Mouse (Mus musculus) hindbrain, postnatal 0 days (tissue): ENCODE results near the gene B230118H07Rik. TPM values are rescaled to one million over a fixed set of nuclear protein-coding genes. Genes with fewer than 3 reads are reported as not detected.

Source experiments
- ATAC-seq: fragments of 200-750 bp; cut with Nextera tagmentation; 2 replicates; pipeline ENCODE4 v1.8.0; 2017; ENCODE audit warnings: mild to moderate bottlenecking, moderate TSS enrichment, moderate library complexity
- DNase-seq: peaks from one replicate; pipeline ENCODE4 v3.0.0-alpha.2; 2015; ENCODE audit warnings: low spot score
- H3K27ac ChIP-seq: fragments of 300-500 bp; sonication (generic); 2 replicates; pipeline ENCODE4 v1.5.1; 2014; ENCODE audit warnings: mild to moderate bottlenecking
- H3K27me3 ChIP-seq: fragments of 300-500 bp; sonication (generic); 2 replicates; pipeline ENCODE4 v1.6.1; 2014; ENCODE audit warnings: low read length, mixed read lengths; ENCODE audit not compliant: insufficient read depth
- H3K36me3 ChIP-seq: fragments of 300-500 bp; sonication (generic); 2 replicates; pipeline ENCODE4 v1.6.1; 2014; ENCODE audit warnings: low read length, mixed read lengths; ENCODE audit not compliant: insufficient read depth
- H3K4me1 ChIP-seq: fragments of 300-500 bp; sonication (generic); 2 replicates; pipeline ENCODE4 v1.6.1; 2014; ENCODE audit warnings: antibody characterized with exemption, low read length, mixed read lengths; ENCODE audit not compliant: insufficient read depth
- H3K4me2 ChIP-seq: fragments of 300-500 bp; sonication (generic); 2 replicates; pipeline ENCODE4 v1.6.1; 2014; ENCODE audit warnings: low read depth, mild to moderate bottlenecking, low read length, moderate library complexity, mixed read lengths
- H3K4me3 ChIP-seq: fragments of 300-500 bp; sonication (generic); 2 replicates; pipeline ENCODE4 v1.5.1; 2014; ENCODE audit warnings: low read length
- H3K9ac ChIP-seq: fragments of 300-500 bp; sonication (generic); replicated peaks from 2 replicates; pipeline ENCODE4 v1.6.1; 2014; ENCODE audit warnings: mild to moderate bottlenecking, low read length, moderate library complexity, mixed read lengths
- H3K9me3 ChIP-seq: fragments of 300-500 bp; sonication (generic); 2 replicates; pipeline ENCODE4 v1.6.1; 2016; ENCODE audit warnings: low read length, mixed read lengths
- CTCF ChIP-seq: IDR thresholded peaks from 2 replicates; pipeline ENCODE4 v1.5.1; 2016; ENCODE audit warnings: antibody characterized with exemption, control low read depth, low read depth
- WGBS: fragments of 180-500 bp; shearing (Covaris S2); extraction: QIAGEN DNeasy Blood & Tissue Kit; methylation state at CpG from one replicate; pipeline ENCODE4 v1.1.7; 2014; 5-methylcytosine and 5-hydroxymethylcytosine counted together
- polyA plus RNA-seq: library from polyadenylated mRNA; unstranded; fragments of >200 nt; fragmentation: Nextera tagmentation; extraction: Ambion mirVana; gene quantifications from 2 replicates; pipeline ENCODE4 v1.2.1, GENCODE M21; 2015
- total RNA-seq: library from RNA; depleted of rRNA; stranded (reverse); fragments of >200 nt; gene quantifications from 2 replicates; pipeline ENCODE4 v1.2.3, GENCODE M21; 2014

Gene B230118H07Rik
- total and polyA plus RNA-seq, 2 experiments from 2014 or later: 13.3 to 57.3 TPM

- no peaks in the 10 kb centered on the region for H3K9me3 ChIP-seq
- DNase-seq (no peak), ATAC-seq (no peak)
- no peak overlapping the region for H3K9ac ChIP-seq
- H3K27me3 ChIP-seq: no peaks in the 10 kb centered on the region
- H3K4me2 ChIP-seq: no peak overlapping the region
- H3K4me3 ChIP-seq: no peak overlapping the region
- WGBS: 76% methylated on average over 4 of the region's 4 CpGs
- no peak overlapping the region for H3K27ac ChIP-seq
- H3K36me3 ChIP-seq: no peaks in the 10 kb centered on the region
- H3K4me1 ChIP-seq: no peaks in the 10 kb centered on the region
- TF ChIP-seq CTCF: no peak
Measured at GRCm38 (mm10) chr2:101577243-101577642, 72.1 kb downstream of the B230118H07Rik start.

GRCm38 (mm10) chr2:101569230-101569629 is 80.1 kb downstream of the B230118H07Rik start:
- H3K9ac ChIP-seq: no peak overlapping the region
- no peaks in the 10 kb centered on the region for H3K4me1 ChIP-seq
- no peak overlapping the region for H3K27ac ChIP-seq
- no peaks in the 10 kb centered on the region for H3K9me3 ChIP-seq
- no peaks in the 10 kb centered on the region for H3K36me3 ChIP-seq
- H3K27me3 ChIP-seq: no peaks in the 10 kb centered on the region
- TF ChIP-seq CTCF: no peak
- WGBS: 94% methylated on average over 4 of the region's 5 CpGs
- H3K4me3 ChIP-seq: no peak overlapping the region
- no peak for DNase-seq
- ATAC-seq: no peak
- no peak overlapping the region for H3K4me2 ChIP-seq

DNA sequence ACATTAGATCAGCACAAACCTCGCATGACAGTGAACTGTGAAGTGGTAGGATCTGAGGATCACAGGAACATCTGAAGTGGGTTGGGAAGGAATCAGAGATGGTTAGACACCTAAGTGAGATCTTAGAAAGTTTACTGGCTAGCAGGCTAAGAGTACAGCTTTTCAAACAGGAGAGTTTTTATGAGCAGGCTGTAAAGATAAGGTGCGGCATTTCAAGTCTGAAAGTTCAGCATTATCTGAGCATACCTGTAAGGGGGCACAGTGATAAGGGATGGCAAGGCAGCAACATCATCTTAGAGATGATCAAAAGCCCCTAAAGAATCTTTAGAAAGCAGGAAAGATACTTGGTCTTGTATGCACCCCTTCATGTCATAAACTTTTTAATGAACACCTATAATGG is 81.8 kb downstream of the B230118H07Rik start:
- no peaks in the 10 kb centered on the region for H3K9me3 ChIP-seq
- DNase-seq (no peak), ATAC-seq (no peak)
- no peak for TF ChIP-seq CTCF
- H3K9ac ChIP-seq: no peak overlapping the region
- H3K4me2 ChIP-seq: no peak overlapping the region
- H3K36me3 ChIP-seq: no peaks in the 10 kb centered on the region
- no peaks in the 10 kb centered on the region for H3K4me1 ChIP-seq
- no peaks in the 10 kb centered on the region for H3K27me3 ChIP-seq
- 90% methylated on average over 2 of the region's 2 CpGs for WGBS
- no peak overlapping the region for H3K4me3 ChIP-seq
- H3K27ac ChIP-seq: no peak overlapping the region

GRCm38 (mm10) chr2:101563776-101564175 is 85.6 kb downstream of the B230118H07Rik start:
- Histone ChIP-seq H3K36me3 (no peaks in the 10 kb centered on the region), H3K27ac (no peak overlapping the region), H3K4me1 (no peaks in the 10 kb centered on the region), H3K4me3 (no peak overlapping the region), H3K9ac (no peak overlapping the region), H3K4me2 (no peak overlapping the region), H3K27me3 (no peaks in the 10 kb centered on the region), H3K9me3 (no peaks in the 10 kb centered on the region)
- WGBS: 77% methylated on average over 4 of the region's 4 CpGs
- no peak for TF ChIP-seq CTCF
- no peak for DNase-seq
- ATAC-seq: no peak

- Histone ChIP-seq H3K27ac (no peak overlapping the region), H3K27me3 (no peaks in the 10 kb centered on the region), H3K4me3 (no peak overlapping the region), H3K4me1 (no peaks in the 10 kb centered on the region), H3K4me2 (no peak overlapping the region), H3K36me3 (no peaks in the 10 kb centered on the region), H3K9ac (no peak overlapping the region), H3K9me3 (no peaks in the 10 kb centered on the region)
- 54% methylated on average over 6 of the region's 6 CpGs for WGBS
- ATAC-seq (0 out of 2 replicates have a peak, but pooled peaks have one; percentile 40), DNase-seq (peak; percentile 19)
- no peak for TF ChIP-seq CTCF
Measured at GRCm38 (mm10) chr2:101563206-101563605, 86.1 kb downstream of the B230118H07Rik start.

GRCm38 (mm10) chr2:101559431-101559830 is 89.9 kb downstream of the B230118H07Rik start:
- no peak for DNase-seq
- 85% methylated on average over 3 of the region's 3 CpGs for WGBS
- no peak for ATAC-seq
- Histone ChIP-seq H3K36me3 (no peaks in the 10 kb centered on the region), H3K4me3 (no peak overlapping the region), H3K9ac (no peak overlapping the region), H3K27ac (no peak overlapping the region), H3K4me2 (no peak overlapping the region), H3K9me3 (no peaks in the 10 kb centered on the region), H3K27me3 (no peaks in the 10 kb centered on the region), H3K4me1 (no peaks in the 10 kb centered on the region)
- no peak for TF ChIP-seq CTCF

GRCm38 (mm10) chr2:101555886-101556285 is 93.4 kb downstream of the B230118H07Rik start:
- Histone ChIP-seq H3K36me3 (no peaks in the 10 kb centered on the region), H3K9ac (no peak overlapping the region), H3K4me2 (no peak overlapping the region), H3K27ac (no peak overlapping the region), H3K9me3 (no peaks in the 10 kb centered on the region), H3K4me1 (no peaks in the 10 kb centered on the region), H3K27me3 (no peaks in the 10 kb centered on the region), H3K4me3 (no peak overlapping the region)
- ATAC-seq (no peak), DNase-seq (no peak)
- no peak for TF ChIP-seq CTCF
- WGBS: 91% methylated on average over 1 of the region's 1 CpGs
